Comparison of ENCODE assay signal across 12 mouse cellular contexts in the genomic region with DNA sequence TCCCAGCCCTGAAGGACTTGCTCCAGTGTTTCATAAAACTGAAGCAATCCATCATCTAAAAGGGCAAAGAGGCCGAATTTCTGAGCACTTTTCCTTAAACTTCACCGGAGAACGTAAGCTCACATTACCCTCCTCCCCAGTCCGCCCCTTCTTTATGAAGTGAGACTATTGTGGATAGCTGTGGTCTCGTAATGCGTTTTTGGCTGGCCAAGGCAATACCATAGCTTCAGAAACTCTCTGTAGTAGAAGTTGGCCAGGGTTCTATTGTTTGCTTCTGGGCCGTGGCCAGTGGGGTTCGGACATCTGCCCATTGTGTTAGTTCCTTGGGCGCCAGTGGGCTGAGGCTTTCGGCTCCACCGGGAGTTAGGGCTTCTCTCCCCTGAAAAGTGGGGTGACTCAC.
DNase-seq lines count a peak whose midpoint lies in the region; ATAC-seq and TF ChIP-seq lines count a peak whose summit lies in the region.
"Had no signal": no experiment of that assay in that cellular context is flagged by ENCODE, and none has a peak within 500 bp of the region (broad histone marks: within the 10 kb centered on the region; RNA-seq: fewer than 3 reads in every experiment).

No protein-coding gene starts in this region.

- H3K4me2 ChIP-seq in embryonic facial prominence, embryonic 11.5 days (ENCODE audit: low read depth, low read length): no peak overlapping the region
- H3K4me2 ChIP-seq in limb, embryonic 15.5 days: peak overlapping the region; percentile 30

- DNase-seq in embryonic facial prominence, embryonic 11.5 days (ENCODE audit: low spot score): peak; percentile 15
- DNase-seq in embryonic facial prominence, embryonic 10.5 days (ENCODE audit: low spot score): no peak
- DNase-seq in layer of hippocampus, adult 2 months (ENCODE audit: low spot score in 2 of 2): no peak
- no peak for DNase-seq in layer of hippocampus, adult 8-10 months (ENCODE audit: low spot score in 2 of 2)
- peak; percentile 26 for DNase-seq in fibroblast of lung, adult 2 months (ENCODE audit: low read depth)
- no peak for DNase-seq in cerebellum, adult 9-10 months
- DNase-seq in layer of hippocampus, adult 9-11 months: no peak
- DNase-seq: kidney, adult 8-10 months; thymus, adult 2 months had no signal

- no peaks in the 10 kb centered on the region for H3K9me3 ChIP-seq in embryonic facial prominence, embryonic 11.5 days (replicated peaks; ENCODE audit: control insufficient read depth, low read length)
- no peaks in the 10 kb centered on the region for H3K9me3 ChIP-seq in embryonic facial prominence, embryonic 10.5 days
- H3K9me3 ChIP-seq in limb, embryonic 15.5 days: no peaks in the 10 kb centered on the region

- 73% methylated on average over 11 of the region's 11 CpGs for WGBS in embryonic facial prominence, embryonic 11.5 days
- 85% methylated on average over 11 of the region's 11 CpGs for WGBS in embryonic facial prominence, embryonic 10.5 days
- 52% methylated on average over 11 of the region's 11 CpGs for WGBS in limb, embryonic 15.5 days

- no peaks in the 10 kb centered on the region for H3K36me3 ChIP-seq in embryonic facial prominence, embryonic 11.5 days (replicated peaks; ENCODE audit: control insufficient read depth, insufficient read depth, low read depth, low read length)
- H3K36me3 ChIP-seq in embryonic facial prominence, embryonic 10.5 days (replicated peaks): no peaks in the 10 kb centered on the region
- no peaks in the 10 kb centered on the region for H3K36me3 ChIP-seq in limb, embryonic 15.5 days
- H3K36me3 ChIP-seq: G1E had no signal

- H3K4me1 ChIP-seq in embryonic facial prominence, embryonic 11.5 days (ENCODE audit: control insufficient read depth, insufficient read depth, low read length): no peaks in the 10 kb centered on the region
- peaks cover 7% of the 10 kb centered on the region; the same call in 1 of the 2 replicates for H3K4me1 ChIP-seq in embryonic facial prominence, embryonic 10.5 days
- peaks cover 4% of the 10 kb centered on the region; the same call in 1 of the 2 replicates for H3K4me1 ChIP-seq in limb, embryonic 15.5 days

- no peak for ATAC-seq in embryonic facial prominence, embryonic 11.5 days (replicated peaks; ENCODE audit: insufficient number of reproducible peaks, low FRiP score, low TSS enrichment, low read depth)
- ATAC-seq in limb, embryonic 15.5 days (ENCODE audit: insufficient number of reproducible peaks, low FRiP score, low TSS enrichment, low read depth): no peak
- ATAC-seq: midbrain, embryonic 16.5 days had no signal

- no peak overlapping the region for H3K9ac ChIP-seq in embryonic facial prominence, embryonic 11.5 days (replicated peaks; ENCODE audit: low read length)
- no peak overlapping the region for H3K9ac ChIP-seq in limb, embryonic 15.5 days

- TF ChIP-seq CTCF in layer of hippocampus, adult 2 months (conservative IDR thresholded peaks at IDR 0.05): no peak

- H3K27me3 ChIP-seq in embryonic facial prominence, embryonic 11.5 days (ENCODE audit: control insufficient read depth, insufficient read depth, low read length): no peaks in the 10 kb centered on the region
- no peaks in the 10 kb centered on the region for H3K27me3 ChIP-seq in embryonic facial prominence, embryonic 10.5 days (replicated peaks; ENCODE audit: low read depth, poor library complexity, severe bottlenecking)
- no peaks in the 10 kb centered on the region for H3K27me3 ChIP-seq in limb, embryonic 15.5 days

- H3K27ac ChIP-seq in embryonic facial prominence, embryonic 11.5 days (replicated peaks; ENCODE audit: low read depth, low read length): no peak overlapping the region
- H3K27ac ChIP-seq in embryonic facial prominence, embryonic 10.5 days (replicated peaks): no peak overlapping the region
- H3K27ac ChIP-seq in layer of hippocampus, adult 2 months: no peak overlapping the region
- no peak overlapping the region for H3K27ac ChIP-seq in limb, embryonic 15.5 days

- no peak overlapping the region for H3K4me3 ChIP-seq in embryonic facial prominence, embryonic 11.5 days (ENCODE audit: low read depth, low read length)
- H3K4me3 ChIP-seq in embryonic facial prominence, embryonic 10.5 days: no peak overlapping the region
- H3K4me3 ChIP-seq in layer of hippocampus, adult 2 months: peak overlapping the region; percentile 25
- no peak overlapping the region for H3K4me3 ChIP-seq in limb, embryonic 15.5 days

Comparison
In these comparisons a context has a peak if more than half of its experiments do, and no peak if none do; other contexts are left out.
1. DNase-seq: peak in embryonic facial prominence, embryonic 11.5 days (single experiment) and fibroblast of lung, adult 2 months (single experiment); none in embryonic facial prominence, embryonic 10.5 days (single experiment), layer of hippocampus, adult 2 months (0 of 2), layer of hippocampus, adult 8-10 months (0 of 2), cerebellum, adult 9-10 months (single experiment) and layer of hippocampus, adult 9-11 months (single experiment).